Mouse (Mus musculus) G1E (cell line): ENCODE results near the gene Hhipl1. TPM values are rescaled to one million over a fixed set of nuclear protein-coding genes. Genes with fewer than 3 reads are reported as not detected.

Experiments used
- ATAC-seq: 2 replicates; pipeline ENCODE4 v1.8.0; 2016; ENCODE audit warnings: mild to moderate bottlenecking; ENCODE audit not compliant: insufficient number of reproducible peaks, poor library complexity, low FRiP score, severe bottlenecking; ENCODE audit errors: extremely low read depth
- DNase-seq: peaks from one replicate; pipeline ENCODE4 v3.0.0; 2012; ENCODE audit warnings: low spot score
- H3K27me3 ChIP-seq: 2 replicates; pipeline ENCODE4 v1.6.1; 2012; ENCODE audit warnings: mild to moderate bottlenecking, low read length, inconsistent platforms; ENCODE audit not compliant: insufficient read depth
- H3K36me3 ChIP-seq: replicated peaks from 2 replicates; pipeline ENCODE3; 2012; ENCODE audit warnings: mild to moderate bottlenecking, inconsistent platforms
- H3K4me1 ChIP-seq: 2 replicates; pipeline ENCODE4 v1.6.1; 2012; ENCODE audit warnings: low read depth, low read length, inconsistent platforms, mixed read lengths; ENCODE audit not compliant: insufficient read depth
- H3K4me3 ChIP-seq: 2 replicates; pipeline ENCODE4 v1.5.1; 2012; ENCODE audit warnings: low read depth, mild to moderate bottlenecking, inconsistent platforms, low read length, moderate library complexity, mixed read lengths
- H3K9me3 ChIP-seq: replicated peaks from 2 replicates; pipeline ENCODE4 v1.6.1; 2012; ENCODE audit warnings: inconsistent platforms
- CTCF ChIP-seq: IDR thresholded peaks from 2 replicates; pipeline ENCODE4 v1.5.1; 2012; ENCODE audit warnings: low read depth, low read length, inconsistent platforms, mixed read lengths
- GATA1 ChIP-seq: IDR thresholded peaks from 2 replicates; pipeline ENCODE4 v1.6.1; 2012; ENCODE audit warnings: borderline replicate concordance, low read length, inconsistent platforms, mixed read lengths
- GATA2 ChIP-seq: IDR thresholded peaks from 2 replicates; pipeline ENCODE4 v1.6.1; 2012; ENCODE audit warnings: low read depth, low read length, inconsistent platforms, borderline replicate concordance
- POLR2AphosphoS5 ChIP-seq: IDR thresholded peaks from 2 replicates; pipeline ENCODE4 v1.6.1; 2012; ENCODE audit warnings: low read depth, low read length, inconsistent platforms; ENCODE audit not compliant: insufficient replicate concordance
- TAL1 ChIP-seq: conservative IDR thresholded peaks from 2 replicates; pipeline ENCODE4 v1.6.1; 2012; ENCODE audit warnings: low read depth, low read length, inconsistent platforms, mixed read lengths
- polyA plus RNA-seq: library from polyadenylated mRNA; stranded (reverse); fragments of >175 nt; gene quantifications from 2 replicates; pipeline ENCODE4 v1.2.3, GENCODE M21; 2012
- total RNA-seq, 2 experiments: library from RNA; stranded (forward) in 1 of 2; stranded (reverse) in 1 of 2; fragments of 200-1000 nt in 1 of 2; fragments of >200 nt in 1 of 2; fragmentation: Nextera tagmentation in 1 of 2; gene quantifications; 2 replicates each; pipeline ENCODE4 v1.2.3; 2014 to 2017

Hhipl1 gene
- total and polyA plus RNA-seq, 3 experiments, result 0.05 TPM; not detected in 2

DNA sequence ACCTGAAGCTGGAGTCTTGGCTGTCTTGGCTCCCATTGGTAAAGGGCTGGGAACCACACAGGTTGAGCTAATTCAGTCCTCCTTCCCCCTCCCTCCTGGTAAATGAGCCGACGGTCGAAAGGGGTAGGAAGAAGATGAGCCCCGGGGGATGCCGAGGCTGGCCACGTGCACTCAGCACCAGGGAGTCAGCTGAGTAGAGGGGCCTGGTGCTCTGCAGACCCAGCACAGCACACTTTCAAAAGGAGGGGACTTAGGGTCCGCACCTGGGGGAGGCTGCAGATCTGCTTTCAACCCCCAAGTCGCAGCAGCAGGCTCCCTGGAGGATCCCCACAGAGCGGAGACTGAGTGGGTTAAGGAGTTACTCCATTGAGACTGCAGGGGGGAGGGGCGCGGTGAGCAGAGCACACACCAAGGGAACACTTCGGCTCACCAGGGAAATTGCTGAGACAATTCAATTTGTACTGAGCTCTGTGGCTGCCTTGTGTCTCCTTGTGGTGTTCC is 28.7 kb upstream of the Hhipl1 start:
- H3K27me3 ChIP-seq, result no peaks in the 10 kb centered on the region
- no peaks in the 10 kb centered on the region for H3K4me1 ChIP-seq
- no peak for TF ChIP-seq TAL1
- no peak for TF ChIP-seq POLR2AphosphoS5
- TF ChIP-seq GATA1, result no peak
- no peak for TF ChIP-seq GATA2
- no peak for TF ChIP-seq CTCF
- no peak overlapping the region; the same call in 1 of the 2 replicates for H3K4me3 ChIP-seq
- ATAC-seq, result no peak
- no peaks in the 10 kb centered on the region for H3K36me3 ChIP-seq
- no peak for DNase-seq
- peaks cover 95% of the 10 kb centered on the region for H3K9me3 ChIP-seq

DNA sequence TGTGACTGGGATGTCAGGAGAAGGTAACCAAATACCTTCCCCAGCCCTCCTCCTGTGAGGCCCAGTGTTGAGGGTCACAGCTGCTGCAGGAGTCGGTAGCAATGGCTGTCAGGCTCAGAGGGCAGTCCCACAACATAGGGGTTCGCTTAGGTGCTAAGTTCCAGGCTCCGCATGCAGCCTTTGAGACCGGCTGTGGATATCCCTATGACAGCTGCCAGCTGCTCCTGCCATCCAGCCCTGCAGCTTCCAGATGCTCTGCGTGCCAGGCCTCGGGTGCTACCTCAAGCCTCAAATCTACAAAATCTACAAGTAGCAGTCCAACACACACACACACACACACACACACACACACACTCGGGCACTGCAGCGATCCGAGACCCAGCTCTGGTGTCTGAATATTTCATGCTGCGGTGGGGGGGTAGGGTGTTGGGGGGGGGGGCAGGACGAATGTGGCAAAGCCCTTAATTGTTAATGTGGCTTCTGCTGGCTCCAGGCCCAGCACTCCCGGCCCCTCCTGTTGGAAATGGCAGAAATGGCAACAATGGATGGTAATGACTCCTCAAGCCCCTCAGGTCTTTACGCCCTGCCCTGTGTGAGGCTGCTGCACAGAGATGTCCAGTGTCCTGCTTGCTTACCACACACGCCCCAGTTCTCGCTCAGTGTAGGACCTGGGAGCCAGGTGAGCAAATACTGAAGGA is 27.7 kb upstream of the Hhipl1 start:
- no peaks in the 10 kb centered on the region for H3K36me3 ChIP-seq
- H3K4me3 ChIP-seq, result peak overlapping the region; percentile 28; the same call in 1 of the 2 replicates
- no peaks in the 10 kb centered on the region for H3K27me3 ChIP-seq
- H3K4me1 ChIP-seq, result no peaks in the 10 kb centered on the region
- TF ChIP-seq CTCF (no peak), POLR2AphosphoS5 (no peak), TAL1 (no peak), GATA1 (no peak), GATA2 (no peak)
- DNase-seq (no peak), ATAC-seq (no peak)
- H3K9me3 ChIP-seq, result peaks cover 93% of the 10 kb centered on the region

DNA sequence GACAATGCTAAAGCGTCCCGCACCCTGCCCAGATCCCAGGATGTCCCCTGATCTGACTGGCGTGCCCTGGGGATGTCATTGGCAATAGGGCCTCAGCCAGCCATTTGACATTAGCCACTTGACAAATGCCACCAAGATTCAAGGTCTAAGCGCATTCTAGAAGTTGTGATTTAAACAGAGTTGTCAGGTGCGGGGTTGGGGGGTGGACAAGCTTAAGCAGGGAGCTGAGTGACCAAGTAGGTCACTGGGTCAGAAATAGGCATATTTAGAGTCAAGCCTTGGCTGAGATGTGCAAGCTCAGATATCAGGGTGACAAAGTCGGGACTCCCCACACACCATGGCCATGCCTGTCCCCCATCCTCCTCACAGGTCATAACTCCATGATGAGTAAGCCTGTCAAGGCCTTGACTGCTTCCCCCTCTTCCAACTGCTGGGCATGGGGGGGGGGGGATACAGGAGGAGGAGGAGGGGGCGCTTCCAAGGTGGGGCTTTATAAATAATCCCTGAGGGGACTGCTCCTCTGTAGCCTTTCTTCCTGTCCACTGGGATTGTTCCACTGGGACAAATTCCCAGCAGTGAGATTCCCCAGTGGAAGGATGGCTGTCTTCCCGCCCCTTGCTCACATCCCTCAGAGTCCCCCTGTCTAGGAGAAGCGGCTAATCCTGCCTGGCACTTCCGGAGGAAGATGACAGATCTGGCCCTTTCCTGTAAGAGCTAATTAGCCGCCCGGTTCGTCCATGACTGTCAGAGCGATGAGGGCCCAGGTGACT is 21.4 kb upstream of the Hhipl1 start:
- no peak for TF ChIP-seq CTCF
- no peak for TF ChIP-seq GATA2
- no peak for TF ChIP-seq POLR2AphosphoS5
- TF ChIP-seq GATA1, result no peak
- no peak for TF ChIP-seq TAL1
- no peak for ATAC-seq
- no peaks in the 10 kb centered on the region for H3K27me3 ChIP-seq

DNA sequence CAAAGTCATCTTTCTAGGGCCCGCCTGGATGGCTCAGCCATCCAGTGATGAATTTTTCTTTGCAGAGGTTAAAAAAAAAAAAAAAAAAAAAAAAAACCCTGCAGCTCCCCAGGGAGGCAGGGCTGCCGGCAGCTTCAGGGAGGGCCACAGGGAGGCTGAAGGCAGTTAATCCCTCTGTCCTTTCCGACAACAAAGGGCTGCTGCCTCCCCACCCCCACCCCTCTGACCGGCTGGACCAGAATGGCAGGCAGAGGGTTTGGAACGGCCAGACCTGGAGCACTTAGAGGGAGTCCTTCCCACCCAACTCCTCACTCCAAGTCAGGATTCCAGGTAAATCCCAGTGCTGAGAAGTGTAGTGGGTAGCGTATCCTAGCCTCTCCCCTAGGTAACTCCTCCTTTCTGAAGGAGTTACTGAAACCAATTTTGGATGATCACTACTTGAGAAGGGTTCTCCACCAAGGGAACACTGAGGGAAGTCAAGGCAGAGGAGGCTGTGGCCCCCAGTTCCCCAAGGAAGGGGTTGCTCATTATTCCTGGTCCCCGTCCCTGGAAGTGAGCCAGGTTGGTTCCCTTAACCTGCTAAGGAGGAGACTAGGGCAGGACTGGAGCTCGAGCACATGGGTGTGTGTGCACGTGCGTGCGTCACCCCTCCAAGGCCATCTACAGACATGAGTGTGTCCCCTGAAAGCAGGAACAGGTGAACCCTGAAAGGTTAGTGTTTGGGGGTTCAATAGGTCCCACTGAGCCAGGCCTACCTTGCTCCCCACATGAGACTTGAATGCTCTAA is 20.7 kb upstream of the Hhipl1 start:
- no peak overlapping the region for H3K4me3 ChIP-seq
- no peaks in the 10 kb centered on the region for H3K27me3 ChIP-seq
- DNase-seq (no peak), ATAC-seq (no peak)
- no peaks in the 10 kb centered on the region for H3K36me3 ChIP-seq
- H3K9me3 ChIP-seq, result peaks cover 87% of the 10 kb centered on the region
- TF ChIP-seq CTCF (no peak), TAL1 (no peak), POLR2AphosphoS5 (no peak), GATA1 (no peak), GATA2 (no peak)
- H3K4me1 ChIP-seq, result no peaks in the 10 kb centered on the region

More for the DNA sequence above, 21.4 kb upstream of the Hhipl1 start:
- Histone ChIP-seq H3K4me1 (no peaks in the 10 kb centered on the region), H3K4me3 (no peak overlapping the region), H3K36me3 (no peaks in the 10 kb centered on the region), H3K9me3 (peaks cover 86% of the 10 kb centered on the region)
- DNase-seq, result no peak

DNA sequence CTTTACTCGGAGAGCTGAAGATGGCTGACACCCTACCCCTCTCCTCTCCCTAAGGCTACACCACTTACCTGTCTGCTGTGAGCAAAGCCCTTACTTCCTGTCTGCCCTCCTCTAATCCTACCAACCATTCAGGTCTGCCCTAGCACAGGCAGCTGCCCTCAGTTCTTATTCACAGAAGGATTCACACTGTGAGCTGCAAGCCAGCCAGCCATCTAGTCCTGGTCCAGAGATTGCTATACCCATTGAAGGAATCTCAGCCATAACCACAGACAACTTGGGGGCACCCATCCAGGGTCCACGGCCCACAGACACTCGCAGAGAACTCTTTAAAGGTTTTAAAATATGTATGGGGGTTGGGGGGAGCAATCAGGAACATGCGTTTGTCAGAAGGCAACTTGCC is 19.7 kb upstream of the Hhipl1 start:
- Histone ChIP-seq H3K36me3 (no peaks in the 10 kb centered on the region), H3K9me3 (peaks cover 88% of the 10 kb centered on the region), H3K27me3 (no peaks in the 10 kb centered on the region), H3K4me3 (no peak overlapping the region), H3K4me1 (no peaks in the 10 kb centered on the region)
- TF ChIP-seq POLR2AphosphoS5 (no peak), TAL1 (no peak), CTCF (no peak), GATA2 (no peak), GATA1 (no peak)
- DNase-seq, result no peak
- ATAC-seq, result no peak
